Mouse (Mus musculus) neural tube, embryonic 15.5 days (tissue): ENCODE results near the gene Sin3b. TPM values are rescaled to one million over a fixed set of nuclear protein-coding genes. Genes with fewer than 3 reads are reported as not detected.

ENCODE experiments used
- microRNA-seq: library from miRNA; unstranded; fragments of <30 nt; microRNA quantifications from one replicate; pipeline ENCODE4, GENCODE M21; 2017
- polyA plus RNA-seq: library from polyadenylated mRNA; unstranded; fragments of >200 nt; fragmentation: Nextera tagmentation; extraction: Ambion mirVana; gene quantifications from 2 replicates; pipeline ENCODE4 v1.2.1, GENCODE M21; 2015

The Sin3b gene
- polyA plus RNA-seq, 1 experiment from 2014 or later: 152 TPM

Small RNA genes within 50 kb of the gene (microRNA-seq; reads per million reads assigned to microRNA genes)
- gene Gm26237: not detected

Other genes with a start within 250 kb of the Sin3b start
- 41.2 and 52.0 TPM in 2 replicates for gene Cherp, start 248.1 kb upstream of the Sin3b start, polyA plus RNA-seq
- gene Slc35e1, start 230.7 kb upstream of the Sin3b start, polyA plus RNA-seq: 14.8 and 15.1 TPM in 2 replicates
- 14.5 and 15.7 TPM in 2 replicates for gene Med26, start 175.0 kb upstream of the Sin3b start, polyA plus RNA-seq
- 121 and 124 TPM in 2 replicates for gene Smim7, start 152.2 kb upstream of the Sin3b start, polyA plus RNA-seq
- 36.2 and 38.1 TPM in 2 replicates for gene Tmem38a, start 151.2 kb upstream of the Sin3b start, polyA plus RNA-seq
- gene Nwd1, start 76.6 kb upstream of the Sin3b start, polyA plus RNA-seq: 2.9 and 3.2 TPM in 2 replicates
- gene F2rl3, start 38.6 kb downstream of the Sin3b start, polyA plus RNA-seq: 0.26 and 0.93 TPM in 2 replicates